Mouse (Mus musculus) neural tube, embryonic 14.5 days (tissue): ENCODE measurements around the gene Nyap1. TPM values are rescaled to one million over a fixed set of nuclear protein-coding genes. Genes with fewer than 3 reads are reported as not detected.
A peak's percentile ranks its signal among the peaks of the same experiment; 100 is the strongest.

ENCODE experiments used
- ATAC-seq: fragments of 200-750 bp; cut with Nextera tagmentation; 2 replicates; pipeline ENCODE4 v1.8.0; 2017; ENCODE audit warnings: low read depth, mild to moderate bottlenecking, moderate TSS enrichment, moderate library complexity
- H3K27ac ChIP-seq: fragments of 300-500 bp; sonication (generic); 2 replicates; pipeline ENCODE4 v1.5.1; 2014; ENCODE audit warnings: low read depth, mild to moderate bottlenecking, control low read depth, low read length, moderate library complexity, mixed read lengths
- H3K27me3 ChIP-seq: fragments of 300-500 bp; sonication (generic); 2 replicates; pipeline ENCODE4 v1.6.1; 2014; ENCODE audit warnings: low read length; ENCODE audit not compliant: control insufficient read depth, insufficient read depth
- H3K36me3 ChIP-seq: fragments of 300-500 bp; sonication (generic); 2 replicates; pipeline ENCODE4 v1.6.1; 2014; ENCODE audit warnings: low read length, mixed read lengths; ENCODE audit not compliant: control insufficient read depth, insufficient read depth
- H3K4me1 ChIP-seq: fragments of 300-500 bp; sonication (generic); 2 replicates; pipeline ENCODE4 v1.6.1; 2014; ENCODE audit warnings: low read length; ENCODE audit not compliant: control insufficient read depth, insufficient read depth
- H3K4me2 ChIP-seq: fragments of 300-500 bp; sonication (generic); 2 replicates; pipeline ENCODE4 v1.6.1; 2014; ENCODE audit warnings: mild to moderate bottlenecking, low read depth, low read length, control low read depth
- H3K4me3 ChIP-seq: fragments of 300-500 bp; sonication (generic); 2 replicates; pipeline ENCODE4 v1.5.1; 2014; ENCODE audit warnings: low read depth, low read length, control low read depth, mixed read lengths
- H3K9ac ChIP-seq: fragments of 300-500 bp; sonication (generic); replicated peaks from 2 replicates; pipeline ENCODE4 v1.6.1; 2014; ENCODE audit warnings: low read depth, mild to moderate bottlenecking, control low read depth, low read length, mixed read lengths
- H3K9me3 ChIP-seq: fragments of 300-500 bp; sonication (generic); 2 replicates; pipeline ENCODE4 v1.6.1; 2016; ENCODE audit warnings: low read length; ENCODE audit not compliant: control insufficient read depth
- WGBS: fragments of 180-500 bp; shearing (Covaris S2); extraction: QIAGEN DNeasy Blood & Tissue Kit; methylation state at CpG from one replicate; pipeline ENCODE4 v1.1.7; 2014; 5-methylcytosine and 5-hydroxymethylcytosine counted together
- polyA plus RNA-seq: library from polyadenylated mRNA; unstranded; fragments of >200 nt; fragmentation: Nextera tagmentation; extraction: Ambion mirVana; gene quantifications from 2 replicates; pipeline ENCODE4 v1.2.1, GENCODE M21; 2014

Nyap1 gene
- polyA plus RNA-seq, 1 experiment from 2014 or later = 13.6 TPM

DNA sequence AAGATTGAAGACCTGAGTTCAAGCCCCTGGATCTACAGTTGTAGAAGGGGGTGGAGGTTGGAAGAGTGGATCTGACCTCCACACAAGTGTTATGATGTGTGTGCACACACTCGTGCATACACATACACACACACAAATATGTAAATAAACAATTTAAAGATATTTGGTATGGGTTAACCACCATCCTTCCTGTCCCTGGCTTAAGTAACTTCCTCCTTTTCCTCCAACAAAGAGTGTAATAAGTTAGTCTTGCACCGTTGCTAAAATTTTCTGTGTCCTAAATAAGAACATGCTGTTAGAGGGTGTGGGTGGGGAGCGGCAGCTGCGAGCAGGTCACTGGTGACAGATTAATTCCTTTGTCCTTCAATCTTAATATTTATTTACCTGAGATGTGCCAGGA, 45.5 kb downstream of the Nyap1 start:
- Histone ChIP-seq H3K9ac (no peak overlapping the region), H3K4me1 (no peaks in the 10 kb centered on the region), H3K27ac (no peak overlapping the region), H3K9me3 (no peaks in the 10 kb centered on the region), H3K36me3 (no peaks in the 10 kb centered on the region), H3K27me3 (no peaks in the 10 kb centered on the region), H3K4me3 (no peak overlapping the region), H3K4me2 (no peak overlapping the region)
- 90% methylated on average over 4 of the region's 4 CpGs for WGBS
- ATAC-seq = no peak

DNA sequence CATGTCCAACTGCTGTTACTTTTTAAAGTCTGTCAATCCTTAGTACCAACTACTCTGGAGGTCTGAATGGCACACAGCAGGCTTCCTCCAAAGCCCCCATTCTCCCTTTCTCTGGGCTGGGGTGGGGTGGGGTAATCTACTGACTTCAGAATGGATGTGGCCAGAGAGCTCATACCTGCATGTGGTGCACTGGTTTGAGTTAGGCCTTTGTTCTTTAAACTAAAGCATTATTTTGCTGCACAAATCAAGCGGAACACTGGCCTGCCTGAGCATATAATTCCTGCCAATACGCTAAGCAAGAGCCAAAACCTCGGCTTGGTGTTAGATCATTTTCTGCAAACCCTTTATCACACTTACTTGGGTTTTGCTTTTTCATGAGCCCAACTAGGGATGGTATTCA, 46.6 kb downstream of the Nyap1 start:
- Histone ChIP-seq H3K4me2 (no peak overlapping the region), H3K4me1 (no peaks in the 10 kb centered on the region), H3K9me3 (no peaks in the 10 kb centered on the region), H3K9ac (no peak overlapping the region), H3K27ac (no peak overlapping the region), H3K27me3 (no peaks in the 10 kb centered on the region), H3K36me3 (no peaks in the 10 kb centered on the region), H3K4me3 (no peak overlapping the region)
- ATAC-seq = no peak
- WGBS = 48% methylated on average over 3 of the region's 3 CpGs

DNA sequence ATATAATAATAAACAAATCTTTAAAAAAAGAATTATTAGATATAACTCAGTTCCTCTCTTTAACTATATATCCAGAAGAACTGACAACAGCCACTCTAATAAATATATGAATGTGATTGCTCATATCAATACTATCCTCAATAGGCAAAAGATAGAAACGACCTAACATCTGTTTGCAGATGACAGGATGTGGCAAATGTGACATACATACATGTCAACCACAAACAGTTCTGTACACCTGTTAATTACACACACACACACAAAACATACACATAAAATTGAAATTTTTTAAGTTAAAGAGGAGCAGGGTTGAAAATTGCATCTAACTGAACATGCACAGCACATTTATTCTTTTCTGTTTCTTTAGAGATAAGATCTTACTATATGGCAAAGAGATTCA, 49.5 kb downstream of the Nyap1 start:
- Histone ChIP-seq H3K27me3 (no peaks in the 10 kb centered on the region), H3K9ac (no peak overlapping the region), H3K9me3 (no peaks in the 10 kb centered on the region), H3K4me2 (no peak overlapping the region), H3K36me3 (no peaks in the 10 kb centered on the region), H3K4me1 (no peaks in the 10 kb centered on the region), H3K27ac (no peak overlapping the region), H3K4me3 (no peak overlapping the region)
- ATAC-seq = no peak
- WGBS = 73% methylated on average over 1 of the region's 1 CpGs

DNA sequence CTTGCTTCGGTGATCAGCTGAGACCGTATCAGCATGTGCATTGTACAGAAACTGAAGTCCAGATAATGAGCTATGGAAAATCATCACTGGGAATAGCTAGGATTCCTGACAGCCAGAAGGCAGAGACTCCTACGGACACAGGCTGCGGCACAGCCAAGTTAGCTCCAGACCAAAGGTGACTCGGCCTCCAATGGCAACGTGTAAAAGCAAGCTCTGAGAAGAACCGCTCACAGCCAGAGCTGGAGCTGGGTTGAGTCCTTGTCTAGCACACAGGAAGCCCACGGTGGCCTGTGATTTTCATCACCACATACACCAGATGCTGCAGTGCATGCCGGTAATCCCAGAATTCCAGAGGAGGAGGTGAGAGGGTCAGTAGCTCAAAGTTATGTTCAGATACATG, 50.9 kb downstream of the Nyap1 start:
- Histone ChIP-seq H3K9ac (no peak overlapping the region), H3K36me3 (no peaks in the 10 kb centered on the region), H3K4me3 (no peak overlapping the region), H3K4me2 (no peak overlapping the region), H3K9me3 (no peaks in the 10 kb centered on the region), H3K4me1 (no peaks in the 10 kb centered on the region), H3K27ac (no peak overlapping the region), H3K27me3 (no peaks in the 10 kb centered on the region)
- no peak for ATAC-seq
- 71% methylated on average over 9 of the region's 9 CpGs for WGBS

DNA sequence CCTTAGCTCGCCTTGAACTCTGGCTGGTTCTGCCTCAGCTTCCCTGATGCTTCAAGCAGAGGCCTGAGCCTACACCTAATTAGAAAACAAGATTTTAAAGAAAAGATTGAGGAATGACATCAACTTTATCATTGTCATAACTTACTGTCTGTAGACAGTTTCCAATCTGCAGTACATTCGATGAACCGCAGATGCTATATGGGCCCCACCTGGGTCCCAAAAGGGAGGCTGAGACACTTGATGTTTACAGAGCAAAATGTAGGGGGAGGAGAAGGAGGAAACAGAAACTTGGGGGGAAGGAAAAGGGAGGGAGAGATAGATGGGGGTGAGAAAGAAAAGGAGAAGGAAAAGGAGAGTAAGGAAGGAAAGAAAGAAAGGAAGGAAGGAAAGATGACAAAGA, 51.4 kb downstream of the Nyap1 start:
- Histone ChIP-seq H3K4me3 (no peak overlapping the region), H3K36me3 (no peaks in the 10 kb centered on the region), H3K4me1 (no peaks in the 10 kb centered on the region), H3K9ac (no peak overlapping the region), H3K27me3 (no peaks in the 10 kb centered on the region), H3K27ac (no peak overlapping the region), H3K9me3 (no peaks in the 10 kb centered on the region), H3K4me2 (no peak overlapping the region)
- no peak for ATAC-seq
- WGBS = 86% methylated on average over 3 of the region's 3 CpGs

DNA sequence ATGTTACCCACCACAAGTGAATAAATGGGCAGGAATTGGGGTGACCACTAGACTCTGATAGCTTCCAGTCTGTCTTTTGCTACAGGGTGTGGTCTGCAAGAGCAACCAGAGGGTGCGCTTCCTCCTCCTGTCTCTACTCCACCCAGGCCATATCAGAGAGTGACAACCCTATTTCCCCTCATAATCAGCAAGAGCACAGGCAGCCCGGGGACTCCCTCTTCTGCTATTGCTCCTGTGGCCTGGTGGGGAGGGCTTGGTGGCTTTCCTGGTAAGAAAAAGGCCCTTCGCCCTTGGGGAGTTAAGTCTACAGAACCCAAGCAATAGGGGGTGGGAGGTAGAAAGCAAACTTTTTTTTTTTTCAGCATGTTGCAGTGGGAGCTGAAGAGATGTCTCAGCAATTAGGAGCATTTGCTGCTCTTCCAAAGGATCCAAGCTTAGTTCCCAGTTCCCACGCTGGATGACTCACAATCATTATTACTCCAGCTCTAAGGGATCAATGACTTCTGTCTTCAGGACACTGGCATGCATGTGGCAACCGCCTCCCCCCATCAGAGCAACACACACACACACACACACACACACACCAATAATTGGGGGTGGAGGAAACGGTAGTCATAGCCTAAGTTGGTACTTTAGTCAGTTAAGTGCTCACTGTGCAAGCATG, 55.1 kb downstream of the Nyap1 start:
- H3K27ac ChIP-seq = no peak overlapping the region
- H3K4me1 ChIP-seq = peaks cover 11% of the 10 kb centered on the region
- no peaks in the 10 kb centered on the region for H3K36me3 ChIP-seq
- H3K27me3 ChIP-seq = no peaks in the 10 kb centered on the region
- 87% methylated on average over 6 of the region's 6 CpGs for WGBS
- H3K9me3 ChIP-seq = no peaks in the 10 kb centered on the region
- H3K4me2 ChIP-seq = no peak overlapping the region
- no peak overlapping the region for H3K9ac ChIP-seq
- no peak overlapping the region for H3K4me3 ChIP-seq
- no peak for ATAC-seq

DNA sequence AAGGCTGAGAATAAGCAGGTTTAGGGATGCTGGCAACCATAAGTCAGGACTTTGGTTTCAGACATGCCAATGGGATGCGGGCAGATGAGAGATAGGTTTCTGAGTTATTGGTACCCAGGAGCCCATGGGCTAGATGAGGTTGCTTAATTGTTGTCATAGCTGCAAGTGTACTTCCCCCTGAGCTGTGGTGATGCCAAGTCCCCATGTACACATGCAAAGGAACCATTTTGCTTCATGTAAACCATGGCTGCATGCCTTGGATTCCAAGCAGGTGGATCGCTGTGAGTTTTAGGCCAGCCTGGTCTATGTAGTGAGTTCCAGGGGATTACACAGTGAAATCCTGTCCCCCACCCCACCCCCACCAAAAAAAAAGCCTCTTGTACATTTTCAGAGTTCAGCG, 55.8 kb downstream of the Nyap1 start:
- H3K27me3 ChIP-seq = no peaks in the 10 kb centered on the region
- no peak overlapping the region for H3K9ac ChIP-seq
- H3K4me2 ChIP-seq = no peak overlapping the region
- peaks cover 11% of the 10 kb centered on the region for H3K4me1 ChIP-seq
- no peaks in the 10 kb centered on the region for H3K9me3 ChIP-seq
- H3K36me3 ChIP-seq = no peaks in the 10 kb centered on the region
- no peak overlapping the region for H3K27ac ChIP-seq
- 94% methylated on average over 3 of the region's 3 CpGs for WGBS
- H3K4me3 ChIP-seq = no peak overlapping the region
- ATAC-seq = no peak

DNA sequence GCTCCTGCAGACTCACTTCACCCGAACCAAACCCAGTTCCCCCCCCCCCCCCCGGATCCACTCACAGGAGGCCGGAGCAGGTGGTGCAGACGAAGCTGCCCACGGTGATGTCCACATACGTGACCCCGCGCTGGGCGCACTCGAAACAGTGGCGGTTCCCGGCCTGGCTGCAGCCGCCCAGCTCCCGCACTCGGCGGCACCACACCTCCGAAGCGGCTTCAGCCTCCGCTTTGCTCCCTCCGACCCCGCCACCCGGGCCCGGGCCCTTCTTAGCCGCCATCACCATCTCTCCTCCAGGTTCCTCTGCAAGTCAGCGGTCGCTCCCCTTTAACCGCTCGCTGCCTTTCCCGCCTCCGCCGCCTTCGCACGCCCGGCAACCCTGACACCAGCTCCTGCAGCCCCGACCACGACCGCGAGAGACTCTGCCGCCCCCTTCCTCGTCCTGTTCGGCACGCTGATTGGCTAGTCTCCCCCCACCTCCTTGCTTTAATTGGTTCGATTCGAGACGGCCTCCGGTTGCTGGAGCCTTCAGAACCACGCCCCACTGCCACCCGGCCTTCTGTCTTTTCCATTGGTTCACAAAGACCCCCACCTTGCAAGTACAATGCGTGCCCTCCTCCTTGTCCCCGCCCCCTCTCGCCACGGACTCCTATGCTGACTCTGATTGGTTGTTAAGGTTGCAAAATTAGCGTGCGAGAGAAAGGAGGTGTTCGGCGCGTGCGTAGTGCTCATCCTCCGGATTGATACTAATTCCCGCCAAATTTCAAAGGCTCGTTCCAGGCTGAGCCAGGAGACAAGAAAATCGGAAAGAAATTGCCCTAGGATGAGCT, 56.9 kb downstream of the Nyap1 start, which contains the start of gene Agfg2:
Agfg2 (minus strand) TSS at position 433 of the 830 bp plus-strand sequence.
- H3K4me3 ChIP-seq = peak within 1 kb of the TSS; percentile 60

More for the DNA sequence above, 56.9 kb downstream of the Nyap1 start, which contains the start of gene Agfg2:
- Histone ChIP-seq H3K9ac (peak within 1 kb of the TSS; percentile 50), H3K27ac (peak within 1 kb of the TSS; percentile 60), H3K27me3 (no peaks in the 10 kb centered on the region), H3K36me3 (no peaks in the 10 kb centered on the region), H3K4me2 (peak within 1 kb of the TSS; percentile 79), H3K4me1 (peaks cover 11% of the 10 kb centered on the region), H3K9me3 (no peaks in the 10 kb centered on the region)
- ATAC-seq = peak; percentile 100
- under 1% methylated on average over 61 of the region's 62 CpGs for WGBS
